Mouse (Mus musculus): ENCODE measurements around the gene Elob.

The Elob gene

GRCm38 (mm10) chr17:23843141-23843811 is 14.3 kb upstream of the Elob start:
- CTCF ChIA-PET: interaction anchor here (0.5 to 4.4 kb wide), 153 partner anchors 7 to 597 kb away, joined by 3 to 112 read pairs (median 4); partner anchors contain the start of genes Elob (in 4 of the 4), Prss33 (in 3 of the 4), Flywch2 (in 2 of the 4) and Pkmyt1 (in 2 of the 4)
- POLR2A ChIA-PET: interaction anchor here (0.6 to 7.4 kb wide), 62 partner anchors 10 to 627 kb away, joined by 3 to 81 read pairs (median 3); partner anchors contain the start of genes Elob (in 3 of the 4), Paqr4 (in 2 of the 4), Srrm2 (in 2 of the 4) and Ccnf (in 1 of the 4)

- POLR2A ChIA-PET: interaction anchor here in 3 of 4 experiments (0.6 to 7.4 kb wide), 6 partner anchors 9 to 113 kb away, joined by 3 to 81 read pairs (median 3); partner anchors contain the start of genes Elob (in 1 of the 3) and Prss33 (in 1 of the 3)
- CTCF ChIA-PET: interaction anchor here in 3 of 4 experiments (0.6 to 1.3 kb wide), 4 partner anchors 8 to 48 kb away, joined by 3 to 4 read pairs (median 4); no protein-coding TSS in a partner anchor
Measured at GRCm38 (mm10) chr17:23841145-23841544, 12.2 kb upstream of the Elob start.

GRCm38 (mm10) chr17:23836006-23836575 is 7.2 kb upstream of the Elob start, which contains the start of gene Prss33:
TSS of gene Prss33 (minus strand) at chr17:23836056.
- CTCF ChIA-PET: interaction anchor here (0.6 to 7.8 kb wide), 11 partner anchors 8 to 158 kb away, joined by 3 to 112 read pairs (median 4); partner anchors contain the start of genes Prss32 (in 3 of the 4) and Prss41 (in 3 of the 4)
- POLR2A ChIA-PET: interaction anchor here in 3 of 4 experiments (0.7 to 27.3 kb wide), 19 partner anchors 8 to 303 kb away, joined by 3 to 622 read pairs (median 4); partner anchors contain the start of genes Prss32 (in 1 of the 3) and Prss41 (in 1 of the 3)

GRCm38 (mm10) chr17:23831201-23831600 is 2.3 kb upstream of the Elob start:
- ChIA-PET CTCF (interaction anchor here (1.3 to 7.8 kb wide), 6 partner anchors 12 to 201 kb away, joined by 3 to 112 read pairs (median 14); partner anchors contain the start of genes Prss32 (in 4 of the 4) and Prss41 (in 4 of the 4)), POLR2A (interaction anchor here in 3 of 4 experiments (0.7 to 27.3 kb wide), 11 partner anchors 8 to 186 kb away, joined by 3 to 622 read pairs (median 9); partner anchors contain the start of genes Prss32 (in 2 of the 3), Prss41 (in 2 of the 3) and Flywch1 (in 1 of the 3))

- POLR2A ChIA-PET: interaction anchor here (0.6 to 27.3 kb wide), 38 partner anchors 8 to 423 kb away, joined by 3 to 622 read pairs (median 6); partner anchors contain the start of genes Prss32 (in 2 of the 4), Prss41 (in 2 of the 4), Srrm2 (in 2 of the 4) and Ccnf (in 1 of the 4)
- CTCF ChIA-PET: interaction anchor here in 2 of 4 experiments (0.7 to 2.9 kb wide), 4 partner anchors 15 to 53 kb away, joined by 3 to 34 read pairs (median 11); partner anchors contain the start of genes Prss32 (in 2 of the 2) and Prss41 (in 2 of the 2)
Measured at GRCm38 (mm10) chr17:23828271-23829001, 500 bp downstream of the Elob start.

- CTCF ChIA-PET: interaction anchor here in 3 of 4 experiments (0.6 to 1.6 kb wide), 4 partner anchors 13 to 19 kb away, joined by 3 to 8 read pairs (median 6); partner anchors contain the start of genes Prss32 (in 2 of the 3) and Prss41 (in 2 of the 3)
- POLR2A ChIA-PET: interaction anchor here (0.6 to 27.3 kb wide), 28 partner anchors 8 to 594 kb away, joined by 3 to 622 read pairs (median 4); partner anchors contain the start of genes Prss33 (in 2 of the 4), Flywch2 (in 1 of the 4), Prss32 (in 1 of the 4) and Prss41 (in 1 of the 4)
Measured at GRCm38 (mm10) chr17:23825591-23825990, 3.3 kb downstream of the Elob start.

GRCm38 (mm10) chr17:23823614-23824013 is 5.3 kb downstream of the Elob start:
- CTCF ChIA-PET: interaction anchor here in 1 of 4 experiments (1.4 kb wide), 1 partner anchor 20 kb away, joined by 3 read pairs; the partner anchor contains the start of genes Prss32 and Prss41
- POLR2A ChIA-PET: interaction anchor here in 3 of 4 experiments (0.6 to 27.3 kb wide), 14 partner anchors 7 to 207 kb away, joined by 3 to 622 read pairs (median 6); partner anchors contain the start of genes Flywch1 (in 1 of the 3) and Srrm2 (in 1 of the 3)

- POLR2A ChIA-PET: interaction anchor here in 3 of 4 experiments (0.6 to 27.3 kb wide), 9 partner anchors 7 to 52 kb away, joined by 3 to 622 read pairs (median 10); partner anchors contain the start of genes Flywch1 (in 1 of the 3) and Srrm2 (in 1 of the 3)
- CTCF ChIA-PET: interaction anchor here in 1 of 4 experiments (1.7 kb wide), 1 partner anchor 21 kb away, joined by 6 read pairs; the partner anchor contains the start of genes Prss32 and Prss41
Measured at GRCm38 (mm10) chr17:23823018-23823417, 5.9 kb downstream of the Elob start.

GRCm38 (mm10) chr17:23822094-23822493 is 6.8 kb downstream of the Elob start:
- POLR2A ChIA-PET: interaction anchor here (0.6 to 27.3 kb wide), 17 partner anchors 5 to 51 kb away, joined by 3 to 622 read pairs (median 5); partner anchors contain the start of genes Prss32 (in 2 of the 4), Prss41 (in 2 of the 4), Elob (in 1 of the 4) and Flywch1 (in 1 of the 4)

GRCm38 (mm10) chr17:23820731-23821130 is 8.2 kb downstream of the Elob start:
- ChIA-PET CTCF (interaction anchor here in 2 of 4 experiments (0.5 to 1.3 kb wide), 2 partner anchors 13 to 50 kb away, joined by 3 to 4 read pairs; no protein-coding TSS in a partner anchor), POLR2A (interaction anchor here in 3 of 4 experiments (0.6 to 27.3 kb wide), 11 partner anchors 5 to 321 kb away, joined by 3 to 622 read pairs (median 7); partner anchors contain the start of genes Elob (in 2 of the 3) and Prss33 (in 2 of the 3))

More at GRCm38 (mm10) chr17:23822094-23822493, 6.8 kb downstream of the Elob start:
- CTCF ChIA-PET: interaction anchor here in 2 of 4 experiments (1.0 to 1.7 kb wide), 2 partner anchors 22 to 34 kb away, joined by 4 to 6 read pairs; partner anchors contain the start of genes Prss32 (in 1 of the 2) and Prss41 (in 1 of the 2)

GRCm38 (mm10) chr17:23819235-23819634 is 9.7 kb downstream of the Elob start:
- CTCF ChIA-PET: no interaction called here
- POLR2A ChIA-PET: interaction anchor here (0.6 to 27.3 kb wide), 9 partner anchors 3 to 25 kb away, joined by 3 to 622 read pairs (median 5); partner anchors contain the start of genes Elob (in 2 of the 4), Prss32 (in 1 of the 4) and Prss41 (in 1 of the 4)

- ChIA-PET CTCF (no interaction called here), POLR2A (interaction anchor here in 3 of 4 experiments (0.8 to 27.3 kb wide), 5 partner anchors 8 to 25 kb away, joined by 3 to 622 read pairs (median 3); partner anchors contain the start of genes Elob (in 1 of the 3), Prss32 (in 1 of the 3) and Prss41 (in 1 of the 3))
Measured at GRCm38 (mm10) chr17:23818579-23818978, 10.4 kb downstream of the Elob start.

- ChIA-PET POLR2A (interaction anchor here in 2 of 4 experiments (0.9 to 27.3 kb wide), 12 partner anchors 8 to 42 kb away, joined by 3 to 622 read pairs (median 6); partner anchors contain the start of genes Elob (in 1 of the 2) and Srrm2 (in 1 of the 2)), CTCF (interaction anchor here in 2 of 4 experiments (1.1 to 1.9 kb wide), 2 partner anchors 28 to 229 kb away, joined by 3 to 4 read pairs; partner anchors contain the start of genes Prss32 (in 1 of the 2) and Prss41 (in 1 of the 2))
Measured at GRCm38 (mm10) chr17:23815641-23816040, 13.3 kb downstream of the Elob start.

GRCm38 (mm10) chr17:23807918-23808317 is 21.0 kb downstream of the Elob start:
- POLR2A ChIA-PET: interaction anchor here in 2 of 4 experiments (0.5 to 11.7 kb wide), 14 partner anchors 8 to 73 kb away, joined by 3 to 622 read pairs (median 6); partner anchors contain the start of genes Elob (in 1 of the 2), Flywch1 (in 1 of the 2), Prss32 (in 1 of the 2) and Prss33 (in 1 of the 2)
- CTCF ChIA-PET: interaction anchor here in 1 of 4 experiments (0.9 kb wide), 1 partner anchor 34 kb away, joined by 3 read pairs; no protein-coding TSS in a partner anchor

- ChIA-PET CTCF (interaction anchor here (0.5 to 2.2 kb wide), 15 partner anchors 13 to 101 kb away, joined by 3 to 15 read pairs (median 3); partner anchors contain the start of genes Prss32 (in 2 of the 4), Prss41 (in 1 of the 4) and Srrm2 (in 1 of the 4)), POLR2A (interaction anchor here in 3 of 4 experiments (0.7 to 11.7 kb wide), 21 partner anchors 9 to 84 kb away, joined by 3 to 622 read pairs (median 4); partner anchors contain the start of genes Prss32 (in 2 of the 3), Prss41 (in 2 of the 3), 1520401A03Rik (in 1 of the 3) and Elob (in 1 of the 3))
Measured at GRCm38 (mm10) chr17:23806867-23807266, 22.1 kb downstream of the Elob start.

Data from embryonic stem cell, embryonic (primary cell).